Mouse (Mus musculus) heart, adult 18-20 months (tissue): ENCODE data around the gene Tmem33. TPM values are rescaled to one million over a fixed set of nuclear protein-coding genes. Genes with fewer than 3 reads are reported as not detected.

Experiments
- DNase-seq, 2 experiments: peaks; one replicate each; pipeline ENCODE4 v3.0.0; 2021 to 2022; ENCODE audit warnings: mixed read lengths in 1 of 2
- total RNA-seq, 2 experiments: library from RNA; stranded (reverse); gene quantifications; 2 replicates each; pipeline ENCODE4 v1.2.3; 2021

Tmem33 gene
- total RNA-seq, 2 experiments from 2014 or later, result 58.0 to 62.0 TPM

- DNase-seq, result no peak
These were observed 1.9 kb upstream of the Tmem33 start for GRCm38 (mm10) chr5:67258473-67258872.

DNA sequence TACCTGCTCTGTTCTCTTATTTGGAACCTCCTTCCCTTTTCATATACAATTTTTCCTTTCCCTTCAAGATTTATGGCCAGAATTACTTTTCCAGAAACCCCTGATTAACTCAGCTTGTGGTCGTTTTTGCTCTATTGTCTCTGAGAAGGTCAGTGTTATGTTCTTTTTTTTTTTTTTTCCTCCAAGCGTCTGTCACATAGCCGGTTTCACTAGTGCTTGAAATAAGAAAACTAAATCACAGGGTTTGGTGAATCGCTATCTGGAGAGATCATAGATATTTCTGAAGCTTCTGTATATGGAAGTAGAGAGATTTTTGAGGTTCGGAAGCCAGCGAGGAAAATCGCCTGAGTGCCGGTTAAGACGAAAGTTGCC is 220 bp upstream of the Tmem33 start:
- no peak for DNase-seq

DNA sequence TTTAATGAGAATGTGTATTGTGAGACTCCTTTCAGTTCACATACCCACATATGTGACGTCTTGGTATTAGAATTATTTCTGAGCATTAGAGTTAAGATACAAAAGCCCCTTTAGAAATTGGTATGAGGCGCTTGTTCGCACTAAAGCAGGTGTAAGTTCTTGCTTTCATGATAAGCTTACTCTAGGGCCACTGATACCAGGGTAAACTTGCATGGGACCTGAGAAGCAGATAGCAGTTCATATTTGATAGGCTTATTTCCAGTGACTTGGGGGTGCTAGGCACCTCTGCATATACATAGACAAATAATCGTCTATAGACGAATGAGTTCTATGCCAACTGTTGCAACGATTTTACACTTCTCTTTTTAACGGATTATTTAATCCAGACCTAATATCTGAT is 2.6 kb downstream of the Tmem33 start:
- no peak for DNase-seq

- DNase-seq, result no peak
These were observed 5.7 kb downstream of the Tmem33 start for GRCm38 (mm10) chr5:67266106-67266505.

- DNase-seq, result no peak
These were observed 8.9 kb downstream of the Tmem33 start for GRCm38 (mm10) chr5:67269309-67269708.

DNA sequence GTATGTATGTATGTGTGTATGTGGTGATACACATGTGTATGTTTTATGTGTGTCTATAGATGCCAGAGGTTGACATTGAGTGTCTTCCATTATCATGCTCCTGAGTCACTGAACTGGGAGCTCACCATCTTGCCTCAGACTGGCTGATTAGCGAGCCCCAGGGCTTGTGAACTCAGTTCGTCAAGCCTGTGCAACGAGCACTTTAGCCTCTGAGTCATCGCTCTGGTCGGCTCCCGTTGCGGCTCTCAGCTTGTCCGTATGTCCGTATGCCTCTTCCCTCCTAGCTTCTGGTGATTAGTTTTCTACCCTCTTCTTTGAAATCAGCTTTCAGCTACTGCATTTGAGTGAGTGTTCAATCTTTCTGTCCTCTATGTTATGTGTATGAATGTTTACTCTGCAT is 19.0 kb downstream of the Tmem33 start:
- DNase-seq, result no peak

DNA sequence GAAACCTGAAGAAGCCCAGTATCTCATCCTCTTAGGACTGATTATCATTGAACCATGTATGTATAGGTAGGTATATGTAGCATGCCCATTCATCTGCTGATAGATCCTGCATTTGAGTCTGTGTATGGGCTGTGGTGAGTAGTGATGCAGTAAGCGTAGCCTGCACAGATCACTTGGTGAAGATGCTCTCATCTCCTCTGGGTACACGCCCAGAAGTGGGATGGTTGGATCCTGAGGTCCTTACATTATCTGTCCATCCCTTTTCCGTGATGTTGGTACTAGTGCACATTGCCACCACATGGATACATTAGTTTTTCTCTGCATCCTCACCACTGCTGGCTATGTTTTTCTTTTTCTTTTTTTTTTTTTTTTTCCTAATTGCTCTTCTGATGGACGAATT is 19.5 kb downstream of the Tmem33 start:
- no peak for DNase-seq

DNA sequence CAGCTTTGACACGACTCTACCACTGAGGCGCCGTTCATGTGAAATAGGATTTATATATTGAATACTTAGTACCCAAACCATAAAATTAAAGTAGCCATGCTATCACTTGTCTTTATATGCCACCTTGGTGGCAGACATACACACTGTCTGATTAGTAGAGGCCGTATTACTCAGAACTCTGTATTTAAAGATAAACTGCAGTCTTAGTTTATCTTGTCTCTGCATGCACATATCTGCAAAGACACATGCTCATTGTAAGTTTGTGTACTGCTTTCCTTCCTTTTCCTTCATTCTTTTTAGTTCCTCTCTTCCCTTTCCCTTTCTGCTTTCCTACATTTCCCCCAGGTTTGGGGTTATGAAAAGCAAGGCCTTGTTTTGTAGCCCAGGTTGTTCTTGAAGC is 20.0 kb downstream of the Tmem33 start:
- no peak for DNase-seq

DNA sequence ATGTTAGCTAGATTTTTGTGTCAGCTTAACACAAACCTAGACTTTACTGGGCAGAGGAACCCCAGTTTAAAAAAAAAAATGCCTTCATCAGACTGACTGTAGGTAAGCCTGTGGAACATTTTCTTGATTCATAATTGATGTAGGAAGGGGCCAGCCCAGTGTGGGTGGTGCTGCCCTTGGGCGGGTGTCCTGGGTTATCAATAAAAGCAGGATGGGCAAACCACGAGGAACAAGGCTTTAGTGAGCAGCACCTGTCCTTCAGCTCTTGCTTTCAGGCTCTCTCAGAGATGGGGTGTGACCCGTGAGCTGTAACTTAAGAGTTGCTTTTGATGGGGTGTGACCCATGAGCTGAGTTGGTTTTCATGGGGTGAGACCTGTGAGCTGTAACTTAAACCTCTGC is 34.7 kb downstream of the Tmem33 start:
- no peak for DNase-seq

- DNase-seq, result no peak
These were observed 35.3 kb downstream of the Tmem33 start for GRCm38 (mm10) chr5:67295682-67296081.

DNA sequence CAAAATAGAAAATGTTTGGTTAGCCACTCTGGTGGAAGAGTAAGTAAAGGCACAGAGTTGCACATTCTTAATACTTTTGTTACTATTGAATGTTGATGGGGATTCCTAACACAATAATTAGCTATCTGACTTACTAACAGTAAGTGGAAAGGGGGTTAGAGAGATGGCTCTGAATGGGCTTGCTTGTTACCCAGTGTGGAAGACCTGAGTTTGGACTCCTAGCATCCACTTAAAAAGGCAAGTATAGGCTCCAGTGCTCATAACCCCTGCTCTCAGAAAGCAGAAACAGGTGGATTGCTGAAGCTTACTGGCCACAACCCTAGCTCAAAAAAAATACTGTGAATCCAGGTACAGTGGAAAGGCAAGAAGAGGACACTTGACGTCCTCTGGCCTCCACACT is 35.8 kb downstream of the Tmem33 start:
- no peak for DNase-seq

DNA sequence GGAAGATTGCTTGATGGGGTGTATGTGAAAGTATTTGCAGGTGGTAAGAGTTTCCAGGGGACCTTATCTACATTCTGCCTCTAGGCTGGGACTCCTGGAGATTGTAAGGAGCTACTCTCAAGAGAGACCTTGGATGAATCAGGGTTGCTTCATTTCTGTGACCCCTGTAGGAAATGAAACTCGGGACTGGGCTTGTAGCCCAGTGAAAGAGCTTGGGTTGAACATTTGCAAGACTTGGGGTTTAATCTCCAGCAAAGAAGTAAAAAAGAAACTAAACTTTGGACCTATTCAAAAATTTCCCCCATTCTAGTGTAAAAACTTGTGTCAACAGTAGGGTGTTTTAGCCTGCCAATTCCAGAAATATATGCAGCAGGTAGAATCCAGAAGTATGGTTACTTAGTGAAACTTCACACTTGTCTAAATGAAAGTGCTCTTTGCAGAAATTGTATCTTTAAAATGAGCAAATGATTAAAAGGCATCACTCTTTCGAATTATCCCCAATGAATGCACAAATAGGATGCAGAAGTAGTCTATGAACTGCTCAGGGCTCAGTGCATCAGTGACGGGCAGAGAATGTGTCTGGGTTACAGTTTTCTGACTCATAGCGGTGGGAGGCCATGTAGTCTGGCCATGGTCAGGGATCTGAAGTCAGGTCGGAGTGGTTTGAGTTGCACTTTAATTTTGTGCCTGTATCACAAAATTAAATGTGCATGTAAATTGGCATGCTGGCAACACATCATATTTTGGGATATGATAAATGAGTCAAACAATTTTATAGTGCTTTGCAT is 36.9 kb downstream of the Tmem33 start:
- DNase-seq, result peak in 1 of 2 experiments; percentile 30

GRCm38 (mm10) chr5:67299847-67300412 is 39.6 kb downstream of the Tmem33 start:
- DNase-seq, result no peak

GRCm38 (mm10) chr5:67300926-67301597 is 40.7 kb downstream of the Tmem33 start:
- DNase-seq, result no peak

DNA sequence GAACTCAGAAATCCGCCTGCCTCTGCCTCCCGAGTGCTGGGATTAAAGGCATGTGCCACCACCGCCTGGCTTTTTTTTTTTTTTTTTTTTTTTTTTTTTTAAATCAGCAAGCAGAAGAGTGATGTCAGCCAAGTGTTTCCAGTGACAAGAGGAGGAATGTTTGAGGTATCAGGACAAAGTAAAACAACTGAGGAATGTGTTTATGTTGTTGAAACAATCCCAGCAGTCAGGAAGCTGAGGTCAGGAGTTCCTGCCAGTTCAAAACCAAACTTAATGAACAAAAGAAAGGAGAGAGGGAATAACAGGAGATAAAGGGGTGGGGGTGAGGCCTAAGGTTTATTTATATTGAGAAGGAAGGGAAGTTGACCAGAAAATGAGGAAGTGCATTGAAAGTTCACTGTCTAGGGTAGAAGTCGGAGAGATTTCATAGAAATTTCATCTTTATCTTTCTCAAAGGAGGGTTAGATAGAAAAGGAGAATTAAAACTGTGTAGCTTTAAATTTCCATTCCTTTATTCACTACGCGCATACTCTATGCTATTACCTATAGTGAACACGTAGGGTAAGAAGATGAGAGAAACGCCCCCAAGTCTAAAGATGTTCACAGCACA is 41.5 kb downstream of the Tmem33 start:
- DNase-seq, result peak in 1 of 2 experiments; percentile 5

DNA sequence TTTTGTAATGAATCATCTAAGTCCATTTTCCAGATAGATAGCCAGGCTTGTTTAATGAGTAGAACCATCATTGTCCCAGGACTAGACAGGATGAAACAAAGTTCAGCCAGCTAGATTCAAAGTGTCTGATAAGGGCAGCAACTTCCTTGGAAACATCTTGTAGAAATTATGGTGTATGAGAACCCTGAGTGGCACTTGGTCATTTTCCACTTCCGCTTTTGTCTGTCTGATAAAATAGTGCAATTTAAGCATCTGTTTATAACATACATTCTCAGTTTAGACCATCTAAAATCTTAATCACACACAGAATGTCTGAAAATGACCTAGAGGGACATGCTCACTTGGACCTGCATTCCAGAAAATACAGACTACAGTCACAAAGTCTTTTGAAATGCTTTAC is 43.5 kb downstream of the Tmem33 start:
- no peak for DNase-seq

GRCm38 (mm10) chr5:67306698-67307521 is 46.5 kb downstream of the Tmem33 start, which contains the start of gene Slc30a9:
Slc30a9 (plus strand) TSS chr5:67306955.
- DNase-seq, result peak; percentile 93 to 94

DNA sequence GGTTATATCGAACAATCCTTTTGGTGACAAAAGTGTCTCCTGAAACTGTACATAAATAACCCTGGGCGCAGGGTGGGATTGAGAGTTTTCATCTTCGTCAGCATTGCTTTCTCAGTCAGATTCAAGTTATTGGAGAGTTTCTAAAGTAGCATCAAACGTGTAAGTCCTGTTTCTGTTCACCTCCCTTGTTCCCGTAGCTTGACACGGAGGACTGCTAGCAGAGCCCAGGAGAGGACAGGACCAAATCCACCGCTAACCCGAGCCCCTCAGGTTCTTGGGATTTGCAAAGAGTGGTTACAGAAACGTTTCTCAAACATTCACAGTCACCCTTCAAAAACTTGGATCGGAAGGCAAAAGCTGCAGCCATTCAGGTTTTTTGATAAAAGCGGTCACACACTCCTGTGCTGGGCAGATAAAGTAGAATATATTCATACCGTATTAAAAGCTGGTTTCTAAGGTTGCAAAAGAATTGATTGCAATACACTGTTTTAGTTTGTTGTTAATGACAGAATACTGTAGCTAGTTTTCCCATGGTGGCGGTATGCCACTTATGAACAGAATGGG is 47.4 kb downstream of the Tmem33 start:
- no peak for DNase-seq

- DNase-seq, result no peak
These were observed 51.6 kb downstream of the Tmem33 start for GRCm38 (mm10) chr5:67311811-67312521.

DNA sequence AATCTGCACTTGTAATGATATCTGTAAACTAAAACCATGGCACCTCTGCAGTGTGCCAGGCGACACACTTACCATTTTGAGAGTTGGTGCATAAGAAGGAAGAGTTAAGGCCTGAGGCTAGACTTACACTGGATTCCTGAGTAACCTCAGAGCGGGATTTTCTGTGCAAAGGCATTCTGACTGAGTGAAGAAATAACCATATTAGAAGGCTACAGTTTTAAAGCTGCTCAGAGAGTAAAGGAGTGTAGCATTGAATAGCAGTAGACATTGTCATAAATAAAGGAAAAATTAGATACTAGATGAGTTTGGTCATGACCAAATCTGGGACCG is 52.1 kb downstream of the Tmem33 start:
- DNase-seq, result no peak

DNA sequence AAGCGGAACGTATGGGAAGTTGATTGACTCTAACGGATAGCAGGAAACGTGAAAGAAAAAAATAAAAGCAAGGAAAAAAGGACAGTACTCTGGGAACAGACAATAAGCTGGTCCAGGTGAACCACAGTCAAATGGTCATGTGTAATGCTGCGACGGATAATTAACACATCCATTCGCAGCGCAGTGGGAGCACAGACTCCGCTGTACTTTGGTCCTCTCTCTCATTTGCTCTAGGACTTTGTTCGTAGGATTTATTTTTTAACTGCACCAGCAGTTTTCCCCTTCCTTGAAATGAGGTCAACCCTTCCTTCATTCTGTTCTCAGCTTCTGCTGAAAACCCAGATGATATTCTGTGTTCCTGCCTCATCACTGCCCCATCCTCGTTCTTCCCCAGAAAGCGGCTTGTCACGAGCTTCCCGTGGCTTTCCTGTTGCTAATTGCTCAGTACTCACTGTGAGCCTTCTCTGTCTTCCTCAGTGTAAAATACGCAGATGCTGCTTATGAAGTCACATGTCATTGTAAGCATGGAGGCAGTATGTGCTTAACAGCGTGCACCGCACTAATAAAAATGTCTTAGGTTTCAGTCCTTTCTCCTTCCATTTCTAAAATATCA is 61.4 kb downstream of the Tmem33 start:
- DNase-seq, result no peak
